Mouse (Mus musculus) midbrain, embryonic 16.5 days (tissue): ENCODE results near the gene Plpp7. TPM values are rescaled to one million over a fixed set of nuclear protein-coding genes. Genes with fewer than 3 reads are reported as not detected.

Source experiments
- ATAC-seq: fragments of 200-750 bp; cut with Nextera tagmentation; 2 replicates; pipeline ENCODE4 v1.8.0; 2017; ENCODE audit warnings: moderate TSS enrichment
- H3K27ac ChIP-seq: fragments of 300-500 bp; sonication (generic); 2 replicates; pipeline ENCODE4 v1.5.1; 2014; ENCODE audit warnings: mild to moderate bottlenecking, low read length, mixed read lengths
- H3K27me3 ChIP-seq: fragments of 300-500 bp; sonication (generic); 2 replicates; pipeline ENCODE4 v1.6.1; 2014; ENCODE audit warnings: low read depth, low read length, mixed read lengths; ENCODE audit not compliant: control insufficient read depth, insufficient read depth
- H3K36me3 ChIP-seq: fragments of 300-500 bp; sonication (generic); 2 replicates; pipeline ENCODE4 v1.6.1; 2014; ENCODE audit warnings: mild to moderate bottlenecking, low read length, moderate library complexity, mixed read lengths; ENCODE audit not compliant: control insufficient read depth, insufficient read depth
- H3K4me1 ChIP-seq: fragments of 300-500 bp; sonication (generic); 2 replicates; pipeline ENCODE4 v1.6.1; 2014; ENCODE audit warnings: mild to moderate bottlenecking, low read length, mixed read lengths; ENCODE audit not compliant: control insufficient read depth, insufficient read depth
- H3K4me2 ChIP-seq: fragments of 300-500 bp; sonication (generic); 2 replicates; pipeline ENCODE4 v1.6.1; 2014; ENCODE audit warnings: mild to moderate bottlenecking, low read length, mixed read lengths
- H3K4me3 ChIP-seq: fragments of 300-500 bp; sonication (generic); 2 replicates; pipeline ENCODE4 v1.5.1; 2014; ENCODE audit warnings: low read depth, mild to moderate bottlenecking, low read length, moderate library complexity, mixed read lengths
- H3K9ac ChIP-seq: fragments of 300-500 bp; sonication (generic); 2 replicates; pipeline ENCODE4 v1.6.1; 2014; ENCODE audit warnings: low read depth, low read length, mixed read lengths
- H3K9me3 ChIP-seq: fragments of 300-500 bp; sonication (generic); replicated peaks from 2 replicates; pipeline ENCODE4 v1.6.1; 2014; ENCODE audit warnings: mild to moderate bottlenecking, low read length, mixed read lengths; ENCODE audit not compliant: control insufficient read depth, poor library complexity, severe bottlenecking
- WGBS: fragments of 180-500 bp; shearing (Covaris S2); extraction: QIAGEN DNeasy Blood & Tissue Kit; methylation state at CpG from one replicate; pipeline ENCODE4 v1.1.7; 2014; 5-methylcytosine and 5-hydroxymethylcytosine counted together
- polyA plus RNA-seq: library from polyadenylated mRNA; unstranded; fragments of >200 nt; fragmentation: Nextera tagmentation; extraction: Ambion mirVana; gene quantifications from 2 replicates; pipeline ENCODE4 v1.2.1, GENCODE M21; 2015

Plpp7 gene
- polyA plus RNA-seq, 1 experiment from 2014 or later = 28.4 TPM

DNA sequence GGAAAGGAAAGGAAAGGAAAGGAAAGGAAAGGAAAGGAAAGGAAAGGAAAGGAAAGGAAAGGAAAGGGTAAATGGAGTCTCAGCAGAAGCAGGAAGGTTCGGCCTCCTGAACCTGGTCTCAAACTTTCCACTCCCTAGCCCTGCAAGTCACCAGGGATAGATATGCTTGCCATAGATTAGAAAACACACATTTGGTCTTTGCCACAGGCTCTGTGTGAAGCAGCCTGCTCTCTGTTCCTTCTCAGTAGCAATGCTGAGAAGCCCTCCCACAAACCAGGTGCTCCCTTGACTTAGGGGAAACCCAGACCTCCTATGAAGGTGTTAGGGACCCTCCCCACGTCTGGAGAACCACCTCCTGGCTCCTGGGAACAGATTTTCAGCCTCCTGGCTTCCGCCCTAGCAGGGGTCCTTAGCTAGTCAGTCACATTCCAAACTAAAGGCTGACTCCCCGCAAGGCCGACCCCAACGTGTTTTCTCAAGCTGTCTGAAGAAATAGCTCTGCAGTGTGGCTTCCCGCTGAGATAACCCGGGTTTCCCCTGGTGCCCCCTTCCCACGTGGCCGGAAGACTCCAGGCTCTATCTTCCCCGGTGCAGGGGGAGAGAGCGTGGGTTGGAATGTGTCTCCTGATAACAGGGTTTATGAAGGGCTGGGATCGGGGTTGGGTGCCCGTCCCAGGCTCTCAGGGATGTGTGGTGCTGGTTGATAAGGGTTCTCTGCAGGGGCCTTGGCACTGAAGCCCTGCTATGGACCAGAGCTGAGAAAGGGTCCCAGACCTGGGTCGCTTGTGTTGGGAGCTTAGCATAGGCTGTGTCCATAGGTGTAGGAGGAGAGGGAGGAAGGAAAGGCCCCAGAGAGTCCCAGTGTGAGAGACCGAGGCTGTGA, 32.6 kb downstream of the Plpp7 start:
- Histone ChIP-seq H3K9me3 (no peaks in the 10 kb centered on the region), H3K36me3 (no peaks in the 10 kb centered on the region), H3K4me1 (no peaks in the 10 kb centered on the region), H3K4me3 (no peak overlapping the region), H3K9ac (no peak overlapping the region), H3K4me2 (no peak overlapping the region), H3K27me3 (no peaks in the 10 kb centered on the region), H3K27ac (no peak overlapping the region)
- 29% methylated on average over 16 of the region's 16 CpGs for WGBS
- no peak for ATAC-seq

DNA sequence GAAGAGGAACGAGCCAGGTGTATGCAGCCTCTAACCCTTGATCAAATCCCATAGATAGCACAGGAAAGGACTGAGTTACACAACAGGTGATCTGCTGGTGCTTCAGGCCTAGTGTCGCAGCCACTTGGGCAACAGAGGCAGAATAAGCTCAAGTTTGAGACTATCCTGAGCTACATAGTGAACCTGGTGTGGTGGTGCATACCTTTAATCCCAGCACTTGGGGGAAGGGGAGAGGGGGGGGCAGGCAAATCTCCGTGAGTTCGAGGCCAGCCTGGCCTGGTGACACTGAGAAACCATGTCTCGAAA, 33.2 kb downstream of the Plpp7 start:
- Histone ChIP-seq H3K4me1 (no peaks in the 10 kb centered on the region), H3K4me3 (no peak overlapping the region), H3K4me2 (no peak overlapping the region), H3K27ac (no peak overlapping the region), H3K36me3 (no peaks in the 10 kb centered on the region), H3K9ac (no peak overlapping the region), H3K9me3 (no peaks in the 10 kb centered on the region), H3K27me3 (no peaks in the 10 kb centered on the region)
- WGBS = 85% methylated on average over 5 of the region's 5 CpGs
- ATAC-seq = no peak

DNA sequence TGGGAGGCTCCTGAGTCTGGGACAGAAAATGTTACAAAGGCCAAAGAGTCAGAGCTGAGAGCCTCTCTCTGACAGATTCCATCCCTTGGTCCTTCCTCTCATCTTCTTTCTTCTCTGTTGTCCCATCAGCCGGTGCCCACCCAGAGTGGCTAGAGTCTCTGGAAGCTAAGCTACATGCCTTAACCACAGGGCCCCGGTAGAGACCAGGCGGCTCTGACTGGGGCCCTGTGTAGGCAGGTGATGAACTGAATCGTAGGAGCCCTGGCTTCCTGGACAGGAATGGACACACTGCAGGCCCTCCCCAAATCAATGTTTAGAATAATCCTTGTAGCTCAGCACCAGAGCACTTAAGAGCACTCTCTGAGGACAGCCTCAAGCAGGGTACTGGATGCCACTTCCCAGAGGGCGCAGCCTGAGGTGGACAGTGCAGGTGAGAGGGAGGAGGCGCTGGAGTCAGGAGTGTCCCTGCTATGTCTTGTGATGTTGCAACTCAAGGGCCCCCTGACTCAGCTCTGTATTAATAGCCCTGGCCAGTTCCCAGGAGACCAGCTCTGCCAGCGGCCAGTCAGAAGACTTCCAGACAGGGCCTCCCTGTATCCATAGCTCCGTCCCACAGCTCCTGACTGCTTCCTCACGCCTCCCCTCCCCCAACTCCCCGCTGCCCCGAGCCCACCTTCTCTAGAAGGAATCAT, 34.2 kb downstream of the Plpp7 start:
- Histone ChIP-seq H3K4me3 (no peak overlapping the region), H3K27me3 (no peaks in the 10 kb centered on the region), H3K4me1 (no peaks in the 10 kb centered on the region), H3K36me3 (no peaks in the 10 kb centered on the region), H3K9me3 (no peaks in the 10 kb centered on the region), H3K9ac (no peak overlapping the region), H3K27ac (no peak overlapping the region), H3K4me2 (no peak overlapping the region)
- no peak for ATAC-seq
- 63% methylated on average over 11 of the region's 11 CpGs for WGBS

DNA sequence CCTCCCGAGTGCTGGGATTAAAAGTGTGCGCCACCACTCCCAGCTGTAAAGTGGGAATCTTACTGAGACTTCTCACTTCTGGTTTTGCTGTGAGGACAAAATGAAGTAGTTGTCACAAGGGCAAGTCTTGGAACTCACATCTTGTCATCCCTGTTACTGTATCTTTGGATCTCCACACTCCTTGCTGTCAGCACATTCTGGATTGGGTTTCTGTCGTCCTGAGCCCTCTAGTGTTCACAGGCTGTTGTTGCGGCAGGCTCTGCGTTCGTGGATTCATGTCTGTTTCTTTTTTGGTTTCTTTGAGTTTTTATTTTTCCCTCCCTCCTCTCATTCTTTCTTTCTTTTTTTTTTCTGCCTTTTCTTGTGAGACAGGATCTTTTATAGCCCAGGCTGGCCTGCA, 35.1 kb downstream of the Plpp7 start:
- Histone ChIP-seq H3K9me3 (no peaks in the 10 kb centered on the region), H3K4me3 (no peak overlapping the region), H3K36me3 (no peaks in the 10 kb centered on the region), H3K9ac (no peak overlapping the region), H3K4me1 (no peaks in the 10 kb centered on the region), H3K4me2 (no peak overlapping the region), H3K27ac (no peak overlapping the region), H3K27me3 (no peaks in the 10 kb centered on the region)
- no peak for ATAC-seq
- WGBS = 38% methylated on average over 6 of the region's 6 CpGs

DNA sequence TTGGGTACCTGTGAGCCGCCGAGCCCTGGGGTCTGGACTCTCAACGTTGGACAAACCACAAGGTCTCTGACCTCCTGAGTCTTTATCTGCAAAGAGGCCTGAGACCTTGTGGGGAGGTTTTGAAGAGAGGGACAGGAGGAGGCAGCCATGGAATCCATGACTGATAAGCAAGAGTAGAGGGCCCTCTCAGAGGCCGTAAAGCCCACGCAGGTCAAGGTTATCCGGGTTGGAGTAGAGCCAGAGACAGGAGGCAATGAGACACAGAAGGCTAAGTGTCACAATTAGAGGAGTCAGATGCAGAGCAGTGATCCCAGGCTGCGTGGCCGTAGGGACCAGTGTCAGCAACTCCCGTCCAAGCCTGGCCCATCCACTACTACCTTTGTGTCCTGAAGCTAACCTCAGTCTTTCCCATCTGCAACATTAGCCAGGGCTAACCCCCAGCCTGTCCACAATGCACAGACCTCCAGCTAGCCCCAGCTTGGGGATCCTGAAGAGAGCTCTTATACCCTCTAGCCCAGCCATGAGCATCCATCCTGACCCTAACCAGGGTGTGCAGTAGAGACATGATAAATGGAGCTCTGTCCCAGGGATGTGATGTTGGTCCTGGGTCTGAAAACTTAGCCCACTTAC, 36.0 kb downstream of the Plpp7 start:
- no peak overlapping the region for H3K4me2 ChIP-seq
- no peak for ATAC-seq
- H3K36me3 ChIP-seq = no peaks in the 10 kb centered on the region
- 88% methylated on average over 9 of the region's 9 CpGs for WGBS
- H3K4me3 ChIP-seq = no peak overlapping the region
- H3K27ac ChIP-seq = no peak overlapping the region
- no peaks in the 10 kb centered on the region for H3K9me3 ChIP-seq
- no peaks in the 10 kb centered on the region for H3K4me1 ChIP-seq
- no peak overlapping the region for H3K9ac ChIP-seq
- no peaks in the 10 kb centered on the region for H3K27me3 ChIP-seq

DNA sequence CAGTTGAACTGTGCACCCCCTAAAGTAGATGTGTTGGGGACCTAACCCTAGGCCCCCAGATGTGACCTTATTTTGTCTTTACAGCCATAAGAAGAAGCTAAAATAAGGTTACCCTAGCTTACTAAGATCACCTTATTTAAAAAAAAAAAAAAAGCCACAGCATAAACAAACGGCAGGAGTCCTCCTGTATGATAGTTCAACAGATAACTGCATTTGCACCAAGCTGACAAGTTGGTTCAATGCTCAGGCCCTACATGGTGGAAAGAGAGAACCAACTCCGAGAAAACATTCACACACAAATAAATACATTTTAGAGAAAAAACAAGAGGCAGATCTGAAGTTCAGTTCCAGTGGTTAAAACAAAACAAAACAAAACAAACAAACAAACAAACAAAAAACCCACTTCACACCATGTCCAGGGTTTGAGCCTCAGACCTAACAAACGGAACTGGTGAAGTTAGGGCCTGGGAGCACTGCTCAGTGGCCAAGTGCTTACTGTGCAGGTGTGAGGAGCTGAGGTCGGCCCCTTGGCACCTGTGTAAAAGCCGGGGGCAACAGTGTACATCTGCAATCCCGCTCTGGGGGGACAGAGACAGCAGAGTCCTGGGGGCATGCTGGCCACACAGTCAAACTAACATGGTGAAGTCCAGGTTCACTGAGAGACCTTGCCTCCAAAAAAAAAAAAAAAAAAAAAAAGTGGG, 36.7 kb downstream of the Plpp7 start:
- Histone ChIP-seq H3K36me3 (no peaks in the 10 kb centered on the region), H3K4me1 (no peaks in the 10 kb centered on the region; the same call in 1 of the 2 replicates), H3K27ac (no peak overlapping the region), H3K9ac (no peak overlapping the region), H3K9me3 (no peaks in the 10 kb centered on the region), H3K27me3 (no peaks in the 10 kb centered on the region), H3K4me3 (no peak overlapping the region), H3K4me2 (no peak overlapping the region)
- 65% methylated on average over 6 of the region's 6 CpGs for WGBS
- no peak for ATAC-seq

DNA sequence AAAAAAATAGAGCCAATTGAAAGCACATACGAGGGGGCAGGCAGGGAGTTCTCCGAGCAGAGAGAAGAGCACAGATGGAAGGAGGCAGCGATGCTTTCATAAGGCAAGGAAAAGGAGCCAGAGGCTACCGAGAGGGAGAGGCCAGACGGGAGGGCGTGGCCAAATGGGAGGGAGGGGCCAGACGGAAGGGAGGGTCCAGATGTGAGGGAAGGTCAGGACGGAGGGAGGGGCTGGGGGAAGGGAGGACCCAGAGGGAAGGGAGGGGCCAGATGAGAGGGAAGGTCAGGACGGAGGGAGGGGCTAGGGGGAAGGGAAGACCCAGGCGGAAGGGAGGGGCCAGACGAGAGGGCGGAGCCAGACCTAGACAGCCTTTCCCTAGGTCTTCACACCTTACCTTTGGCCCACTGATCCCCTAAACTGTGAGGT, 37.3 kb downstream of the Plpp7 start:
- no peaks in the 10 kb centered on the region for H3K36me3 ChIP-seq
- H3K27me3 ChIP-seq = no peaks in the 10 kb centered on the region
- no peaks in the 10 kb centered on the region for H3K9me3 ChIP-seq
- H3K27ac ChIP-seq = no peak overlapping the region
- H3K9ac ChIP-seq = no peak overlapping the region
- WGBS = 7% methylated on average over 11 of the region's 12 CpGs
- no peak overlapping the region for H3K4me2 ChIP-seq
- no peak overlapping the region for H3K4me3 ChIP-seq
- H3K4me1 ChIP-seq = peaks cover 3% of the 10 kb centered on the region; the same call in 1 of the 2 replicates
- ATAC-seq = no peak

DNA sequence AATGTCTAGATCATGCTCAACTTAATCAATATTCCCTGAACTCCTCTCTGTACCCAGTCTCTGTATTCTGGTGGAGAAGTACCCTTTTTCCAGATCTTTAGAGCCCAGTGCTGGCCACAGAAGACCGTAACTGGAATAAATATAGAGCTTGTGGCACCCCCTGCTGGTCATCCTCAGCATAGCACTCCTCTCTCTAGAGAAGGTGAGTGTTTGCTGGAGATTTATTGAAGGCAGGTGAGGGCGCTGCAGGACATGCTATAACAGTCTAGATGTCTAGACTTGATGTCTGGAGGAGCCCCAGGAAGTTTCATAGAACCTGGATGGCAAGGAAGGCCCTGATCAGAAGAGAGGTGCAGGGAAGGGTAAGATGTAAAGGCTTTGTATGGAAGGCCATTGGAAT, 38.7 kb downstream of the Plpp7 start:
- no peak for ATAC-seq
- 4% methylated on average over 2 of the region's 2 CpGs for WGBS

More for the DNA sequence above, 38.7 kb downstream of the Plpp7 start:
- no peaks in the 10 kb centered on the region for H3K9me3 ChIP-seq
- no peak overlapping the region for H3K4me3 ChIP-seq
- no peaks in the 10 kb centered on the region for H3K27me3 ChIP-seq
- peaks cover 3% of the 10 kb centered on the region; the same call in 1 of the 2 replicates for H3K4me1 ChIP-seq
- H3K36me3 ChIP-seq = no peaks in the 10 kb centered on the region
- no peak overlapping the region for H3K27ac ChIP-seq
- no peak overlapping the region for H3K9ac ChIP-seq
- H3K4me2 ChIP-seq = no peak overlapping the region
